Mouse (Mus musculus) left cerebral cortex, postnatal 14 days (tissue): ENCODE data around the gene Htr2a. TPM values are rescaled to one million over a fixed set of nuclear protein-coding genes. Genes with fewer than 3 reads are reported as not detected.
A peak's percentile ranks its signal among the peaks of the same experiment; 100 is the strongest.

Experiments used
- DNase-seq, 2 experiments: peaks; one replicate each; pipeline ENCODE4 v3.0.0; 2021 to 2022; ENCODE audit warnings: low spot score in 2 of 2, mixed read lengths in 1 of 2
- intact Hi-C: fragments of 180-260 bp; cut with DNase I; formaldehyde crosslinking; loops from one replicate; pipeline ENCODE4 v1.15.1; 2025
- total RNA-seq, 2 experiments: library from RNA; stranded (reverse); gene quantifications; 2 replicates each; pipeline ENCODE4 v1.2.3; 2021

Htr2a gene
- total RNA-seq, 2 experiments from 2014 or later = 18.2 to 26.5 TPM

DNA sequence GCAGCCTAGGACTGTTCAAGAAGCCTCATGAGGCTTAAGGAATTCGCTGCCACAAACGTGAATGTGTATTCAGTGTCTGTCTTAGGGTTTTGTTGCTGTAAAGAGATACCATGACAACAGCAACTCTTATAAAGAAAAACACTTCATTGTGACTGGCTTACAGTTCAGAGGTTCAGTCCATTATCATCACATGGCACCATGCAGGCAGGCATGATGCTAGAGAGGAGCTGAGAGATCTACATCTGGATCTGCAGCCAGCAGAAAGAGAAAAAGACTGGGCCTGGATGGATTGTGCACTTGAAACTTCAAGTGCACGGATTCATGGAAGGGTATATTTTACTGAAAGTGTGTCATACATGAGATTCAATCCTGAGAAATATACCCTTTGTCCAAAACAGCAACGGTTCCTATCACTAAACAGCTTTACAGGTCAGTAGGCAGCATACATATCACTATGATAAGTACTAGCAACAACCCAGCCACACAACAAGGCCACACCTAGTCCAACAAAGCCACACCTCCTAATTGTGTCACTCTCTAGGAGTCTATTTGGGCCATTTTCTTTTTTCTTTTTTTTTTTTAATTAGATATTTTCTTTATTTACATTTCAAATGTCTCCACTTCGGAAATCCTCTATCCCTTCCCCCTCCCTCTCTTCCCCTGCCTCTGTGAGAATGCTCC lies 43.8 kb downstream of the Htr2a start:
- no peak for DNase-seq
- intact Hi-C loops = no loop called here

DNA sequence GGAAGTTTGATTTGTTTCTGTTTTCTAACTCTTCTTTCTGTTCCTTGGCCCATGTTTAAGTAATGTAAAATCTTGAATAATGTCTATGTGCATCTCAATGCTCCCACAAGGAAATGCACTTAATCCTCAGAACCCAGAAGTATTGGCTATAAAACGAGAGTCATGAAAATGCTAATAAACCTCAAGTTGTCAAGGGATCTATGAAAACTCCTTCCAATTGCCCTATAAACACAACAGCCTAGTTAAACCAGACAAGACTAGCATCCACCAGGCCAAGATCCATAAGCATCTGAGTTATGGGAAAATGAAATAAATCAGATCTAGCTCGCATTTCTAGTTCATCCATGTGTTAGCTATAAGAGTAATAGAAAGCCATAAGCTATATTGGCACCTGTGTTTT lies 51.3 kb downstream of the Htr2a start:
- intact Hi-C loops = no loop called here
- DNase-seq = no peak

DNA sequence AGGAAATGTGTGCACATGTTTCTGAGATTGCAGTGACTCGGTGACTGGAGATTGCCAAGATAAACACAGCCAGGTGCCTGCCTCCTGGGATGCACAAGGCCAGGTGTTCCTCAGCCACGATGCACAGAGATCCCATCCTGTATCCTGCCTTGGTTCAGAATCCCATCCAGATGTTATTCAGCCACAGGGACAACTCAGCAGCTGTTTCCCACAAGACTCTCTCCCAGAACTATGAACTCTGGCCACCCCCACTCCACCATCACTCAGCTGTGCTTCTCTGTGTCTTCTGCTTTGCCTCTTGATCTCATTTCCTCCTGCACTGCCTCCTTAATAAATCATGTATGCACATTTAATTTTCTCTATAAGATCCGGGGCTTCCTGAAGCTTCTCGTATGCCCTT lies 56.1 kb downstream of the Htr2a start:
- intact Hi-C loops = no loop called here
- DNase-seq = no peak

DNA sequence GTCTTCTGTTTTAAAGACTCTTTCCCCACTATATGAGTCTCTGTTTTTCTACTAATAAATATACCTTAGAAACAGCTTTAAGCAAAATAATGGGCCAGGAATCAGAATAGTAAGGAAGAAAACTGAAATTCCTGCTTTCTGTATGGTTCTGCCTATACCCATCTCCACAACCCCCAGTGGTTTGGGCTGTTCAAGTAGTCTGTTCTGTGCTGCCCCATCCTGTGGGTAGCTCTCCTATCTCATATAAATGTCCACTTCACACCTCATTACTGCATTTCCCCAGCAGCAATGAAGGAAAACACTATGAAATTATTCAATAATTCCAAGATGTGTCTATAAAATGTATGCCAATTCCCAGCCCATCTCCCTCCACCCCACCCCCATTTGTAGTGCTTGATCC lies 56.8 kb downstream of the Htr2a start:
- intact Hi-C loops = no loop called here
- no peak for DNase-seq

DNA sequence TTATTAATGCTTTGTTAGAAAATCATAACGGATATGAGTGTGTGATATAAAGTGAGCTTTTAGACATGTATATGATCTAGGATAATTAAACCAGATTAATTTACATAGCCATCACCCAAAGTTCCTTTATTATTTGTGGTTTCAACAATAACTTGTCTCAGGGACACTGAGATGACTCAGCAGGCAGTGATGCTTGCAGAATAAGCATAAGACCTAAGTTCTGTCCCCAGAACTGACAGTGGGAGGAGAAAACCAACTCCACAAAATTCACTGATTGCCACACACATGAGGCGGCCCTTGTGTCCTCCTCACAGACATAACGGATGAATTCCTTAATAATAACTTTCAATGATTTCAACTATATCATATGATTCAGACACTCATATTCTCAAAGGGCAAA lies 58.6 kb downstream of the Htr2a start:
- intact Hi-C loops = no loop called here
- DNase-seq = no peak

DNA sequence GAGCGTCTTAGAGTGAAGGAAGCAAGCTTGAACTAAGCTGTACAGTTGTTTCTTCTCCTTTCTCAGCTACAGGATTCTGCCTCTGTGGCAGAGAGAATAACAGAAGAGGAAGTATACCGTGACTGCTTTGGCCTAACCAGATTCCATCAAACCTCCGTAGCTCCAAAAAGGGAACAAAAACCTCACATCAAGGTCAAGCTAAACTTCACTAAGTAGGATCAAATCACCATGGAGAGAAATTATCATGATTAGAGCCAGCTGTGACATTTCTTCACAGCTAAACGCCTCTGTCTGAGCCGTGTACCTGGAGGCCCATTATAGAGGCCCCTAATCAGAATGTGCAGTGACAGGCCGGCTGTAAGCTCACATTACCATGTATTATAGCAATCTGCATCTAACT lies 63.3 kb downstream of the Htr2a start:
- DNase-seq = no peak
- intact Hi-C loops = loop anchor here (10.0 kb wide), 1 partner anchor 999 kb away; no protein-coding TSS in a partner anchor

DNA sequence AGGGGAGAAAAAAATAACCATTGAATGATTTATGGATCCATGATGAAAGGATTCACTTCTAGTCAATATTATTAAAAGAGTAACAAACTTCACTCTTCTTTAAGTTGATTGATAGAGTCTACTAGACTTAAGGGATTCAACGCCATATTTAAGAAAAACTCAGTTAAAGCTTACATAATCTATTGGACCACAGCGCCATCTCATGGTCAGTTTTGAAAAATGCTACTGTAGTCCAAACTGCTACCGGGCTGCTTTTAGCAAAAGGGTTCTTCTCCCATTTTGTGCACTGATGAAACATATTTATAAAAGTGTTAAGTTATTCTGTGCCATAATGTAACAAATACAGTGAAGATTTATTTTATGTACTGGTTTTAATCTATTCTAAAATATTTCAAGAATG lies 68.4 kb downstream of the Htr2a start:
- peak; percentile 66 to 73 for DNase-seq
- intact Hi-C loops = loop anchor here (5.0 to 10.0 kb wide), 2 partner anchors 1004 to 1187 kb away; no protein-coding TSS in a partner anchor

DNA sequence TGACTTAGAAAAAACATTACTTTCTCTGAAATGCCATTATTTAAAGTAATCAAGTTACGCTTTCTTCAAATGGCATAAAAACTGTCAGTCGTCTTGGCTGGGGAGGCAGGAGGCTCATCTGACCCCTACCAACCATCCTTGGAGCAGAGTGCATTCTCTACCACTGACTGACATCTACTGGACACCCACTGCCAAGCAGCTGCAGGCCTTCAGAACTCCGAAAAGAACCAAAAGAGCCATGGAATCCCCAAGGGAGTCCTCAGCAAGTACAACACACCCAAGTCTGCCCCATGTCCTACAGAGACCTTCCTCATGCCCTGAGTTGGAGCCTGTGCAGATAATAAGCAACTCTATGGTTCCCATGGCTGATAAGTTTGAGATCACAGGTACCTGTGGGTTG lies 82.9 kb downstream of the Htr2a start:
- intact Hi-C loops = no loop called here

DNA sequence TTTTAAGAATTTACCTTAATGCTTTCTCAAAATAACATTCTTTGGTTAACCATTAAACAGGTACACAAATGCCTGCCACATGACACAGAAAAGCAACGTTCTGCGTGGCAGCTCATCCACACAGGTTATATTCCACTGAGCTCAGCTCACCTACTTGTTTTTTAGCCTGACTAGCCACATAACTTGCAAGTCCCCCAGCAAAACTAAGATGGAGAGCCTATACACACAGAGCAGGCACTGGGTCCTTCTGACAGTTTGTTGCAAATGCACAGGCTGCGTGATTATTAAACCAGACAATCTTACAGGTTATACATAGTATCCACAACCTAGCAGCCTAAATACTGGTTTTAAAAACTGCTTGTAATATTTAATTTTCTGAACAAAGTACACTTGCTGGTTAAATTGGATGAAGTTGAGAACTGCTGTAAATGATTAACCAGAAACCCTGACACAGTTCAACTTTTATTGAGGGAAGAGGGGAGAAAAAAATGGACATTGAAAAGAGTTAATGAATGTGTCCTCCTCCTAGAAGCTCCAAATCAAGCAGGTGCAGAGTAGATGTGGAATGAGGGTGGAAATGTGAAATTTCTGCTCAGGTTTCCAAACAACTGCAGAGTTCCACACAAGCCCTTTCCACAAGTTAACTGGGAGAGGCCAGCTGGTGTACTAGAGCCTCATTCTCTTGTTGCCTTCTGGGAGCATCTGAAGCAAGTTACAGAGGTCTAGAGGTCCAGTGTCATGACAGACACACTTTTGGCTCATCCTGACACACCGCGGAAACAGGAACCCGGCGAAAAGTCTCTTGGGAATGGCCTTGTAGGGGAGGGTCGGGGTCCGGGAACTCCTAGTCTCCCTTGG lies 90.8 kb downstream of the Htr2a start:
- no peak for DNase-seq
- intact Hi-C loops = no loop called here

More for the DNA sequence above, 82.9 kb downstream of the Htr2a start:
- DNase-seq = no peak

DNA sequence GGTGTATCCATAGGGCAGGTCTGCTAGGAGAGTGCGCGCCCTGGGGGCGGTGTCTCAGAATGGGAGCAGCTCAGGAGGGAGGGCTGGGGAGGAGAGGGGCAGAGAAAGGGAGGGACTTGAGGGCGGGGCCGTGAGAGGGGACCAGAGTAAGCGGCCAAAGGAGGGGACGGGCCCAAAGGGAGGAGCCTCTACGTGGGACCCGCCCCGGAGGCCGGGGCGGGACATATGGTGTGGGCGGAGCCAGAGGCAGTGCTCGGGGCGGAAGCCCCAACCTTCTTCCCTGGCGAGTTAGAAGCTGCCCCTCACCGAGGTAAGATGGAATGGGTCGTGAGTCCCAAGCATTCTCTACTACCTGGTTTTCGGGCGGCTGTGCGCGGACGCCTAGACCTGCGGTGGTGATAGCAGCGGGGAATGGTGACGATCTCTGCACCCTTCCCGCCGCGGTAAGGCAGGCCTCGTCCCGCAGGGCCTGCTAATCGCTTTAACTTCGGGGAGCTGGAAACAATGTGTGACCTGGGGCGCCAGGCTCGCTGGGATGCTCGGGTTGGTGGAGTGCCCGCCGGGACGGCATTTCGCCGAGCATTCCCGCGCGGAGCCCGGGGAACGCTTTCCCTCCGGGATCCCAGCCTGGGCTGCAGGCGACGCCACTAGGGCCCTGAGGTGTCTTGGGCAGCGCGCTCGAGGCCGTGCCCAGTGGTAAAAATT lies 91.6 kb downstream of the Htr2a start, which contains the start of gene Esd:
Gene Esd (plus strand): TSS at position 219 of the 705 bp plus-strand sequence.
- DNase-seq = peak; percentile 78 to 85
- intact Hi-C loops = no loop called here

DNA sequence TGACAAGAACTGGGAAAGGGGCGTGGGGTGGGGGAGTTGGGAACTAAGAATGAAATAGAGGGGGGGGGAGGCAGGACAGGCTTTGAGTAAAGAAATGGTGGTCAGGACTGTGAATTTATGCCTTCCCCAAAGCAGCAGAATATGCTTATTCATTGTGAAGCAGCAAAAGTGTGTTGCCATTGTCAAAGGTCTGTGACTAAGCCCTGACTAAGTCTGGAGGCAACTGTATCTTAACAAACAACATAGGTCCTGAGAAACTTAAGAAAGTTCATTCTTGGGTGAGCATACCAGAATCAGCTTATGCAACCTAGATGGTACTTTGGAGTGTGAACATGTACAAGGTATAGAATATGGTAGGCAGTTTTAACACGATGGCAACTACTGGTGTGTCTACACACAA lies 92.8 kb downstream of the Htr2a start:
- DNase-seq = no peak
- intact Hi-C loops = no loop called here

DNA sequence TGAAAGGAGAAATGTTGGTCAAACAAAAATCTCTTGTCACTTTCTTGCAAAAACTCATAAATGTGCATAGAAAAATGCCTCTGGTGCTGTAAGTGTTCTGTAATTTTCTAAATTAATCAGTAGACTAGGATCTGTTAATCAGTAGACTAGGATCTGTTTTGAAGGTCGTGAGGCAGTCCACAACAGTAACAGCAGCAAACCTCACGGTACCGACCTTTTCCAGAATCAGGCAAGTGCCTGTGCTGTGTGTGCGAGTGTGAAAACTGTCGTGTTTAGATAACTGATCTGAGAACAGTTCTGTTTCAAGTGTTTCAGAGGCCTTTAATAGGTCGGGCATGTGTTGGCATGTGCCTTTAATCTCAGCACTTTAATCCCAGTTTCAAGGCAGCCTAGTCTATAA lies 94.8 kb downstream of the Htr2a start:
- intact Hi-C loops = no loop called here
- DNase-seq = no peak

DNA sequence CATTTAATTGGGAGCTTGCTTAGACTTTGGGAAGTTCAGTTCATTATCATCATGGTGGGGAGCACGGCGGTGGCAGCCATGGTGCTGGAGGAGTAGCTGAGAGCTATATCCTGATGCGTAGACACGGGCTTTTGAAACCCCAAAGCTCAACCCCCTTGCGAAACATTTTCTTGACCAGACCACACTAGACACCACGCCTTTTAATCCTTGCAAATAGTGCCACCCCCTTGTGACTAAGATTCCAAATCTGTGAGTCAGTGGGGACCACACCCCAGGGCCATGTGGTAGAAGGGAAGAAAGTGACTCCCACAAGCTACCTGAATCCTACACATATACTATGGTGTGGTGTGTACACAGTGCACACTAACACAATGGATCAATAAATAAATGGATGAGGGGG lies 96.2 kb downstream of the Htr2a start:
- intact Hi-C loops = no loop called here
- DNase-seq = no peak

Other genes starting within 250 kb of the Htr2a start
- 10 to 100 TPM; 78.4 to 81.2 TPM for gene Esd, start 91.5 kb downstream of the Htr2a start, total RNA-seq